Mouse (Mus musculus): ENCODE data around the gene Cavin1. TPM values are rescaled to one million over a fixed set of nuclear protein-coding genes. Genes with fewer than 3 reads are reported as not detected.
A peak's percentile ranks its signal among the peaks of the same experiment; 100 is the strongest.

The Cavin1 gene
- total RNA-seq, 1 experiment from 2014 or later = 8.4 TPM

DNA sequence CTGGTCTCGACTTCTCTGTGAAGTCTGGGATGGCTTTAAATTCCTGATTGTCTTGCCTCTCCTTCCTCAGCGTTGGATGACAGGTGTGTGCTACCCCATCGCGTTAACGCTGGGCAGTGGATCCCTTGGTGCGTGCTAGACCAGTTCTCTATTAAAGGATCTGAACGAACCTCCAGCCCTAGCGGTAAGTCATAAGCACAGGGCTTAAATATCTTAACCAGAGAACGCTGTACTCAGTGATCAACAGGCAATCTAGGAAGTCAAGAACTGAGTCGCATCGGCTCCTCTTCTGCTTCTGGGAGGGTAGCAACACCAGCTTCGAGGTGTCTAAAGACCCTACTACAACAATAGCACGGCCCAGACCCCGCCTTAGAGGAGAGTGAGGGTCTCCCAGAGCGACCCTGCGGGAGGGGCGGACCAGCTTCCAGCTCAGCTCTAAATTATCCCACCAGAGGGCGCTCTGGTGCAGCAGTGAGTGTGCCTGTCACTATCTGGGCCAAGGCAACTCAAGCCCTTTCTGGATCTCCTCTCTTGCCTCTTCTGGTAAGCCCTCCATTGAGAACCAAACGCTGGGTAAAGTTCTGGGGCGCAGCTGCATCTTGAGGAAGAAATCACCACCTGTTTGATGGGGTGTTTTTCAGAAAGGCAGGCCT, 12.6 kb upstream of the Cavin1 start:
- peak; percentile 94 for ATAC-seq (replicated peaks; ENCODE audit: low read depth, poor library complexity, severe bottlenecking)

DNA sequence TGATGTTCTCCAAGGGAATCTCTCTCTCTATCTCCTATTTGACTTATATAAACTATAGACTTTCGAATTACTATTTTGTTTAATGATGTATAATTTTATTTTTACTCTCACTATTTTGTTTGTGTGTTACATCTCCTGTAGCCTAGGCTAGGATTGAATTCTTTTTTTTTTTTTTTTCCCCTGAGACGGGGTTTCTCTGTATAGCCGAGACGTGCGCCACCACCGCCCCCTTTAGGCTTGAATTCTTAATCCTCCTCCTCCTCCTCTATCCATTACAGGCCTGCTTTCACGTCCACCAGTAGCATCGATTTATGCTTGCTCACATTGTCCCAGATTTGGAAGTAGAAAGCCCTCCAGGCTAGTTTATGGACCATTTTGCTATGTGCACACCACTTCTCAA, 11.4 kb upstream of the Cavin1 start:
- ATAC-seq (replicated peaks; ENCODE audit: low read depth, poor library complexity, severe bottlenecking) = no peak

DNA sequence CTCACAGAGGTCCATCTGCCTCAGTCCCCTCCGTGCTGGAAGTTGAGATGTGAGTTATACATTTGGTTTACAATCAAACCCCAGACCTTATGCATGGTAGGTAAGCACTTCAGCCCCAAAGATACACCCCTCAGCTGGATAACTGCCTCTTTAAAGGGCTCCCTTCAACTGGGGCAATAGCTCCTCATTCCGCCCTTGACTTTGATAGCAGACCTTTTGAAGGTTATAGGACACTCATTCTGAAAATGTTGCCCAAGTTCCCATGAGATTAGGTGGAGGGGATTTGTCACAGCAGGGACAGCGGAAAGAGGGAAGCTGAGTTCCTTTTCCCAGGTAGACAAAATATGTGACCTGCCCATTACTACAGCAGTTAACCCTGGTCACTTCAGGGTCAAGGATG, 10.5 kb upstream of the Cavin1 start:
- ATAC-seq (replicated peaks; ENCODE audit: low read depth, poor library complexity, severe bottlenecking) = no peak

GRCm38 (mm10) chr11:100980438-100980837, 9.8 kb upstream of the Cavin1 start:
- ATAC-seq (replicated peaks; ENCODE audit: low read depth, poor library complexity, severe bottlenecking) = no peak

DNA sequence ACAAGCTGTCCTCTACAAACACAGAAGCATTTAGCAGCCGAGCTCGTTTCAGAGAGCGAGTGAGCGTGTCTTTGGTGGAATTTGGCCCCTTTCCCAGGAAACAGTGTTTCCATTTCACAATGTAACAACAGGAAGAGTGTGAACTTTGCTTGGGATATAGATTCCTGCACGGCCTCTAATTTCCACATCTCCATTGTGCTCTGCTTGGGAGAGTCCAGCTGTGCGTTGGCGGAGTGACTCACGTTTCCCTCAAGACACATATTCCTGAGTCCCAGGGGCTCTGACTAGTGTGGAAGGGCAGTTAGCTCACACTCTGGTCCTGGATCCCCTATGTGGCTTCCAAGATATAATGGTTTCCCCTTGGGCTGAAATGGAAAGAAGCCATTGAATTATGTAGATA, 9.2 kb upstream of the Cavin1 start:
- ATAC-seq (replicated peaks; ENCODE audit: low read depth, poor library complexity, severe bottlenecking) = no peak

DNA sequence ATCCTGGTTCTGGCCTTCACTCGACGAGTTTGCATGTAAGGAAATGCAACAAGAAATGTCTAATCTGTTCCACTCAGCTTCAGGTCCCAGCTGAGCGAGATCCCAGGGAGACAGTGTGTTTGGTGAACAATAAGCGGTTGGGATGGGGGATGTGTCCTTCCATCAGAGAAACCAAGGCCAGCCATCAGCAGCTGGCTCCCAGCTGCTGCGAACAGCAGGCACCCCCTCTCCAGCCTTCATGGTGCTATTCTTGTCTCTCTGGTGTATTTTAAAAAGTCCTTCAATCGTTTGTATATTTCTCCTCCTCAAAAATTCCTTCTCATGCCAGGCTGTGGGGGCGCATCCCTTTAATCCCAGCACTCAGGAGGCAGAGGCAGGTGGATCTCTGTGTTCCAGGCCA, 4.6 kb upstream of the Cavin1 start:
- ATAC-seq (replicated peaks; ENCODE audit: low read depth, poor library complexity, severe bottlenecking) = no peak

DNA sequence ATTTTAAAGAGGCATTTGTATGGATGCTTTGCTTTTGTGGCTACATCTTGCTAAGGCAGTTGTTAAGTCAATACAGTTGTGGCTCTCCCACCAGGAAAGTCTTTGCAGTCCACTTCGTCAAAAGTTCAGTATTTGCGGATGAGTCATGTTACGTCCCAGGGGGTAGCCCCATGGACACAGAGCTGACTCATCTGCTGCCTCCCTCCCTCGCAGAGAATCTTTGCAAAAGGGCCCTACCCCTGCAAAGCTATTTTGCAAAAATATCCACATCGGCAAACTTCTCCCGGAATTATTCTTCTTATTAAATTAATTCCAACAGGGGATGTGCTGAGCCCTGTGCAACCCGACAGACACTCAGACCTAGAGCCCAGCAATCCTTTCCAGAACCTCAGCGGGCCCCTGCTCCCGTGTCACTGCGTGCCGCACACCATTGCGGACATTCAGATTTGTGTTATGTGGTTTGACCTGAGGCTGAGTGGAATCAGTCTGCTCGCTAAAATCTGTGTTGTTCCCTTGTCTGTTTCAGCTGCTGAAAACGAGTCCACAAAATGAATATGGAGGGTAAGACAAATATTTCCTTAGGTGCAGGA, 3.8 kb upstream of the Cavin1 start:
- ATAC-seq (replicated peaks; ENCODE audit: low read depth, poor library complexity, severe bottlenecking) = no peak

GRCm38 (mm10) chr11:100973245-100973644, 2.6 kb upstream of the Cavin1 start:
- no peak for ATAC-seq (replicated peaks; ENCODE audit: low read depth, poor library complexity, severe bottlenecking)

DNA sequence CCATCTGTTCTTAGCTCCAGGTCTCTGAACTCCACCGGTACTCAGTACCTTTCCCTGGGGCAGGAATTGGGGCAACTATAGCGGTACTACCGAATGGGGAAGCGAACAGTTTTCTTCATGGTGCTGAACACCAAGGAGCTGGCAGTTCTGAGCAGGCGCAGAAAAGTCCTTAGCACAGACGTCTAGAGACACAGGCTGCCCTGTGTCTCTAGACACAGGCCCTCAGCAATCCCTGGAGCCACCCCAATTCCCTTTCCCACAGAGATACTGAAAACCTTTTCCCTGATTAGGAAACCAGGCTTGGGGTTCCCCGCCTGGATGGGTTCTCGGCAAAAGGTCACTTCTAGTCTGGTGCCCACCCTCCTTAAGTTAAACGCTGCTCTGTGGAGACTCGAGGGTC, 768 bp upstream of the Cavin1 start:
- ATAC-seq (replicated peaks; ENCODE audit: low read depth, poor library complexity, severe bottlenecking) = no peak

- ATAC-seq (replicated peaks; ENCODE audit: low read depth, poor library complexity, severe bottlenecking) = peak; percentile 61
Observed at GRCm38 (mm10) chr11:100969744-100970556, 737 bp downstream of the Cavin1 start.

- no peak for ATAC-seq (replicated peaks; ENCODE audit: low read depth, poor library complexity, severe bottlenecking)
Observed at GRCm38 (mm10) chr11:100969189-100969743, 1.4 kb downstream of the Cavin1 start.

- ATAC-seq (replicated peaks; ENCODE audit: low read depth, poor library complexity, severe bottlenecking) = no peak
Observed at GRCm38 (mm10) chr11:100968501-100968900, 2.2 kb downstream of the Cavin1 start.

GRCm38 (mm10) chr11:100967881-100968420, 2.7 kb downstream of the Cavin1 start:
- ATAC-seq (replicated peaks; ENCODE audit: low read depth, poor library complexity, severe bottlenecking) = no peak

DNA sequence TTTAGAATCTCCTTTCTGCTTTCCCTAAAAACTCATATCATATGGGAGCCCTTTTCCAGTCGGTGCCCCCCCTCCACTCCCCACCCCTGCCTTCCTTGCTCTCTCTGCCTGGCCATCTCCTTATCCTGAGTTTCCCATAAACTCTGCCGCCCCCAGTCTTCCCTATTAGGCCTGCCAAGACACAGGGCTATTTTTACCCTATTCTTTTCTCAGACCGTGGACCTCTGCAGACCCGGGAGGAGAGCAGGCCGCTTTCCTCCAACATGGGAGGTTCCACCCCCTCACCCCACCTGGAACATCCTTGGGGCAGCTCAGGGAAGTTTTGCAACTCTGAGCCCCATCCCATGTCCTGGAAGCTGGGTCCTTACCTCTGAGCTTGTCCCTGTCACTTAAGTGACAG, 3.3 kb downstream of the Cavin1 start:
- no peak for ATAC-seq (replicated peaks; ENCODE audit: low read depth, poor library complexity, severe bottlenecking)

DNA sequence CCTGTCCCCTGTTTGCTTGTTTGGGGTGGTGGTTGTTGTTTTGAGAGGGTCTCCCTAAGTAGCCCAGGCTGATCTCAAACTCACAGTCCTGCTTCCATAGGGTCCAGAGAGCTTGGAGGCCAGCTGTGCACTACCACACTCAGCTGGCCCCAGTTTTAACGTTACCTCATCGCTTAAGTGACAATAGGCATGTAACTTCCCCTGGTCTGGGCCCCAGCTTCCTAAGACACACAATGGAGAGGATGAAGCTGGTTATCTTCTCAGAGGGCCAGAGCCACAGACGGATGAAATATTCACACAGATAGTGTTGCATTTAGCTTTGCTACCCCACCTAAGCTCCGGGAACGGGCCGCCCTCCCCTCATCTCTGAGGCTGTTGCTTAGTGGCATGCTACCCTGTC, 4.9 kb downstream of the Cavin1 start:
- ATAC-seq (replicated peaks; ENCODE audit: low read depth, poor library complexity, severe bottlenecking) = no peak

DNA sequence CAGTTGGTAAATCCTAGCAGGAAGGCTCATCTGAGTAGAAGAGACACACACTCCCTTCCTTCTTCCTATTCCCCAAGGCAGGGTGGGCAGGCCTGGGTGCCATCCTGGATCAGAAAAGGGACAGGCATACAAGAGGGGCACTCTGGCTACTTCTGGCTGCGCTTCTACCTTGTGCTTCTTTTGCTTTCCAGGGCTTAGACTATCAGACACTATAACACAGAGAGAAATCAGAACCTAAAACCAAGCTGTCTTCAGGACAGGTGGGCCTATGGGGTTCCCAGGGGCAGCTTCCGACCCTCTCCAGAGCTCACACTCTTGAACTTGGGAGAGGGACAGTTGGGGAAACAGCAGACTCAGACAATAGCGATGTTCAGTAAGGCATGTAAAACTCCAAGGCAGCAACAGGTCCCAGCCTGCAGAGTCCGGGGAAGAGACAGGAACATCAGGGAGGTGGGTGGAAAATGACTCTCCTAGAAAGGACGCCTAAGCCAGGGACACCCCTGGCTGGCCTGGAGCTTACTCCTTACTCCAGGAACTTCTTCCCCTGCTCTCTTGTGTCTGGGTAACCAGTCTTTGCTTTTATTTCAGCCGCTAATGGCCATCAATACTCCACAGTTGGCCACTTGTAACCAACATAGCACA, 5.7 kb downstream of the Cavin1 start:
- no peak for ATAC-seq (replicated peaks; ENCODE audit: low read depth, poor library complexity, severe bottlenecking)

DNA sequence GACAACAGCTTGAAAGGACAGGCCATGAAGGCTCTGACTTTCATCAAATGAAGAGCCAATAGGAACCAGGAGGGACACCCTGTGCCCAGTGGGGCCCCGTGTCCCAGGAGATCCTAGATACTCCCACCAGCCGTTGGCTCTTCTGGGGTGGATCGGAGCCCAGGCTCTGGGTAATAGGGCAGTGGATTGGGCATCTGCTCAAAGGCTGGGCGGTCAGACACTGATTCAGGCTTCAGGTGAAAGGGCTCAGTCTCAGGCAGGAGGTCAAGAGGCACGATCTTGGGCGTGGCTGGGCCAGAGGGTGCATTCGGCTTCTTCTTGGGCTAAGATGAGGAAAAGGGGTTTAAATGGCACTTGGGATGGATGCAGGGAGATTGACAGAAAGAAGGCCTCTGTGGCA, 6.5 kb downstream of the Cavin1 start:
- ATAC-seq (replicated peaks; ENCODE audit: low read depth, poor library complexity, severe bottlenecking) = no peak

GRCm38 (mm10) chr11:100963647-100964046, 7.0 kb downstream of the Cavin1 start:
- no peak for ATAC-seq (replicated peaks; ENCODE audit: low read depth, poor library complexity, severe bottlenecking)

GRCm38 (mm10) chr11:100962371-100962911, 8.2 kb downstream of the Cavin1 start:
- no peak for ATAC-seq (replicated peaks; ENCODE audit: low read depth, poor library complexity, severe bottlenecking)

DNA sequence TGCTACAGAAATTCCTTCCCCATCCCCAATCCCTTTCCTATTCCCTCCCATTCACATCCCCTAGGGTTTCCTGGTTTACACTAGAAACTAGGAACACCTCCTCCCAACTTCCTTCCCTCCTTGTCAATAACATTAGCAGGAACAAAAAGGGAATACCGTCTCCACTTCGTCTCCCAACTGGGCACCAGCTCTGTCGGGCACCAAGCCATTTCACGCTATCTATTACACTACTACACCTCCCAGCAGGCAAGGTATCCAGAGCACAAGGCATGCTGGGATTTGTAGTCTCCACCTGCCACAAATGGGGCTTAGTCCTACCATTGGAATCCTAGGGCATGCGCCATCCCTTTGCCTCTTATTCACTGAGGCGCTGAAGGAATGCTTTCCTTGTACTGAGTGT, 10.1 kb downstream of the Cavin1 start:
- no peak for ATAC-seq (replicated peaks; ENCODE audit: low read depth, poor library complexity, severe bottlenecking)
